Mouse (Mus musculus): ENCODE results near the gene Shank3. TPM values are rescaled to one million over a fixed set of nuclear protein-coding genes. Genes with fewer than 3 reads are reported as not detected.
A peak's percentile ranks its signal among the peaks of the same experiment; 100 is the strongest.

The Shank3 gene
- polyA plus RNA-seq, 1 experiment from 2014 or later, result 2.4 TPM

GRCm38 (mm10) chr15:89488182-89488581 is 11.2 kb upstream of the Shank3 start:
- no peaks in the 10 kb centered on the region for H3K4me1 ChIP-seq (ENCODE audit: control insufficient read depth, insufficient read depth, low read length)
- H3K4me2 ChIP-seq (replicated peaks; ENCODE audit: low read depth, low read length), result no peak overlapping the region
- no peak overlapping the region for H3K9ac ChIP-seq (replicated peaks; ENCODE audit: low read depth, low read length)
- no peak for ATAC-seq (ENCODE audit: insufficient number of reproducible peaks, insufficient read depth, low FRiP score, low read depth)
- WGBS, result 74% methylated on average over 12 of the region's 12 CpGs
- H3K4me3 ChIP-seq (ENCODE audit: low read depth, low read length), result no peak overlapping the region
- H3K27me3 ChIP-seq (ENCODE audit: control insufficient read depth, insufficient read depth, low read length), result no peaks in the 10 kb centered on the region
- no peaks in the 10 kb centered on the region for H3K9me3 ChIP-seq (ENCODE audit: control insufficient read depth, low read depth, low read length)
- H3K36me3 ChIP-seq (ENCODE audit: control insufficient read depth, insufficient read depth, low read length), result no peaks in the 10 kb centered on the region
- H3K27ac ChIP-seq (ENCODE audit: low read length), result no peak overlapping the region

- Histone ChIP-seq H3K4me3 (ENCODE audit: low read depth, low read length) (no peak overlapping the region), H3K27ac (ENCODE audit: low read length) (no peak overlapping the region), H3K9me3 (ENCODE audit: control insufficient read depth, low read depth, low read length) (no peaks in the 10 kb centered on the region), H3K4me2 (replicated peaks; ENCODE audit: low read depth, low read length) (no peak overlapping the region), H3K27me3 (ENCODE audit: control insufficient read depth, insufficient read depth, low read length) (no peaks in the 10 kb centered on the region), H3K36me3 (ENCODE audit: control insufficient read depth, insufficient read depth, low read length) (no peaks in the 10 kb centered on the region), H3K4me1 (ENCODE audit: control insufficient read depth, insufficient read depth, low read length) (no peaks in the 10 kb centered on the region), H3K9ac (replicated peaks; ENCODE audit: low read depth, low read length) (no peak overlapping the region)
- WGBS, result 40% methylated on average over 14 of the region's 14 CpGs
- ATAC-seq (ENCODE audit: insufficient number of reproducible peaks, insufficient read depth, low FRiP score, low read depth), result no peak
Observed at GRCm38 (mm10) chr15:89488611-89489117, 10.8 kb upstream of the Shank3 start.

- no peaks in the 10 kb centered on the region for H3K27me3 ChIP-seq (ENCODE audit: control insufficient read depth, insufficient read depth, low read length)
- H3K27ac ChIP-seq (ENCODE audit: low read length), result no peak overlapping the region
- H3K4me2 ChIP-seq (replicated peaks; ENCODE audit: low read depth, low read length), result no peak overlapping the region
- H3K4me1 ChIP-seq (ENCODE audit: control insufficient read depth, insufficient read depth, low read length), result peaks cover 6% of the 10 kb centered on the region; the same call in 1 of the 2 replicates
- H3K9me3 ChIP-seq (ENCODE audit: control insufficient read depth, low read depth, low read length), result no peaks in the 10 kb centered on the region
- no peak overlapping the region for H3K4me3 ChIP-seq (ENCODE audit: low read depth, low read length)
- no peak overlapping the region for H3K9ac ChIP-seq (replicated peaks; ENCODE audit: low read depth, low read length)
- no peak for ATAC-seq (ENCODE audit: insufficient number of reproducible peaks, insufficient read depth, low FRiP score, low read depth)
- no peaks in the 10 kb centered on the region for H3K36me3 ChIP-seq (ENCODE audit: control insufficient read depth, insufficient read depth, low read length)
- 69% methylated on average over 4 of the region's 4 CpGs for whole genome bisulfite sequencing
Observed at GRCm38 (mm10) chr15:89494970-89495369, 4.5 kb upstream of the Shank3 start.

GRCm38 (mm10) chr15:89496131-89496530 is 3.3 kb upstream of the Shank3 start:
- Histone ChIP-seq H3K9ac (replicated peaks; ENCODE audit: low read depth, low read length) (no peak overlapping the region), H3K9me3 (ENCODE audit: control insufficient read depth, low read depth, low read length) (no peaks in the 10 kb centered on the region), H3K4me2 (replicated peaks; ENCODE audit: low read depth, low read length) (no peak overlapping the region), H3K27me3 (ENCODE audit: control insufficient read depth, insufficient read depth, low read length) (no peaks in the 10 kb centered on the region), H3K27ac (ENCODE audit: low read length) (no peak overlapping the region), H3K4me1 (ENCODE audit: control insufficient read depth, insufficient read depth, low read length) (peaks cover 10% of the 10 kb centered on the region; the same call in 1 of the 2 replicates), H3K4me3 (ENCODE audit: low read depth, low read length) (no peak overlapping the region), H3K36me3 (ENCODE audit: control insufficient read depth, insufficient read depth, low read length) (no peaks in the 10 kb centered on the region)
- 78% methylated on average over 4 of the region's 4 CpGs for WGBS
- no peak for ATAC-seq (ENCODE audit: insufficient number of reproducible peaks, insufficient read depth, low FRiP score, low read depth)

- Histone ChIP-seq H3K4me2 (replicated peaks; ENCODE audit: low read depth, low read length) (no peak overlapping the region), H3K9ac (replicated peaks; ENCODE audit: low read depth, low read length) (no peak overlapping the region), H3K4me3 (ENCODE audit: low read depth, low read length) (no peak overlapping the region), H3K9me3 (ENCODE audit: control insufficient read depth, low read depth, low read length) (no peaks in the 10 kb centered on the region), H3K27ac (ENCODE audit: low read length) (no peak overlapping the region), H3K4me1 (ENCODE audit: control insufficient read depth, insufficient read depth, low read length) (peaks cover 10% of the 10 kb centered on the region; the same call in 1 of the 2 replicates), H3K36me3 (ENCODE audit: control insufficient read depth, insufficient read depth, low read length) (no peaks in the 10 kb centered on the region; the same call in 1 of the 2 replicates), H3K27me3 (ENCODE audit: control insufficient read depth, insufficient read depth, low read length) (no peaks in the 10 kb centered on the region)
- WGBS, result 51% methylated on average over 2 of the region's 2 CpGs
- ATAC-seq (ENCODE audit: insufficient number of reproducible peaks, insufficient read depth, low FRiP score, low read depth), result no peak
Observed at GRCm38 (mm10) chr15:89496841-89497240, 2.6 kb upstream of the Shank3 start.

- Histone ChIP-seq H3K27ac (ENCODE audit: low read length) (no peak overlapping the region), H3K4me2 (replicated peaks; ENCODE audit: low read depth, low read length) (no peak overlapping the region), H3K4me3 (ENCODE audit: low read depth, low read length) (peak overlapping the region; percentile 70; the same call in 1 of the 2 replicates), H3K4me1 (ENCODE audit: control insufficient read depth, insufficient read depth, low read length) (peaks cover 10% of the 10 kb centered on the region; the same call in 1 of the 2 replicates), H3K9me3 (ENCODE audit: control insufficient read depth, low read depth, low read length) (no peaks in the 10 kb centered on the region), H3K36me3 (ENCODE audit: control insufficient read depth, insufficient read depth, low read length) (no peaks in the 10 kb centered on the region; the same call in 1 of the 2 replicates), H3K27me3 (ENCODE audit: control insufficient read depth, insufficient read depth, low read length) (no peaks in the 10 kb centered on the region), H3K9ac (replicated peaks; ENCODE audit: low read depth, low read length) (no peak overlapping the region)
- no peak for ATAC-seq (ENCODE audit: insufficient number of reproducible peaks, insufficient read depth, low FRiP score, low read depth)
- WGBS, result 23% methylated on average over 4 of the region's 4 CpGs
Observed at GRCm38 (mm10) chr15:89497391-89498048, 1.9 kb upstream of the Shank3 start.

- Histone ChIP-seq H3K27ac (ENCODE audit: low read length) (peak overlapping the region; percentile 21; the same call in 1 of the 2 replicates), H3K4me1 (ENCODE audit: control insufficient read depth, insufficient read depth, low read length) (peaks cover 10% of the 10 kb centered on the region; the same call in 1 of the 2 replicates), H3K36me3 (ENCODE audit: control insufficient read depth, insufficient read depth, low read length) (no peaks in the 10 kb centered on the region; the same call in 1 of the 2 replicates), H3K9me3 (ENCODE audit: control insufficient read depth, low read depth, low read length) (no peaks in the 10 kb centered on the region), H3K9ac (replicated peaks; ENCODE audit: low read depth, low read length) (peak overlapping the region; percentile 77; the same call in 1 of the 2 replicates), H3K4me3 (ENCODE audit: low read depth, low read length) (peak overlapping the region; percentile 70), H3K27me3 (ENCODE audit: control insufficient read depth, insufficient read depth, low read length) (no peaks in the 10 kb centered on the region), H3K4me2 (replicated peaks; ENCODE audit: low read depth, low read length) (peak overlapping the region; percentile 90)
- WGBS, result 4% methylated on average over 41 of the region's 41 CpGs
- no peak for ATAC-seq (ENCODE audit: insufficient number of reproducible peaks, insufficient read depth, low FRiP score, low read depth)
Observed at GRCm38 (mm10) chr15:89498049-89498960, 1.1 kb upstream of the Shank3 start.

- H3K27ac ChIP-seq (ENCODE audit: low read length), result no peak overlapping the region
- peak; percentile 71 for ATAC-seq (ENCODE audit: insufficient number of reproducible peaks, insufficient read depth, low FRiP score, low read depth)
- peak overlapping the region; percentile 70 for H3K4me3 ChIP-seq (ENCODE audit: low read depth, low read length)
- peak overlapping the region; percentile 90 for H3K4me2 ChIP-seq (replicated peaks; ENCODE audit: low read depth, low read length)
- H3K9ac ChIP-seq (replicated peaks; ENCODE audit: low read depth, low read length), result peak overlapping the region; percentile 77
- no peaks in the 10 kb centered on the region for H3K27me3 ChIP-seq (ENCODE audit: control insufficient read depth, insufficient read depth, low read length)
- no peaks in the 10 kb centered on the region; the same call in 1 of the 2 replicates for H3K36me3 ChIP-seq (ENCODE audit: control insufficient read depth, insufficient read depth, low read length)
- no peaks in the 10 kb centered on the region for H3K9me3 ChIP-seq (ENCODE audit: control insufficient read depth, low read depth, low read length)
- peaks cover 10% of the 10 kb centered on the region; the same call in 1 of the 2 replicates for H3K4me1 ChIP-seq (ENCODE audit: control insufficient read depth, insufficient read depth, low read length)
- under 1% methylated on average over 49 of the region's 60 CpGs for WGBS
Observed at GRCm38 (mm10) chr15:89499784-89500220, 379 bp downstream of the Shank3 start.
